Mouse (Mus musculus): ENCODE data around the gene Fitm1.

DNA sequence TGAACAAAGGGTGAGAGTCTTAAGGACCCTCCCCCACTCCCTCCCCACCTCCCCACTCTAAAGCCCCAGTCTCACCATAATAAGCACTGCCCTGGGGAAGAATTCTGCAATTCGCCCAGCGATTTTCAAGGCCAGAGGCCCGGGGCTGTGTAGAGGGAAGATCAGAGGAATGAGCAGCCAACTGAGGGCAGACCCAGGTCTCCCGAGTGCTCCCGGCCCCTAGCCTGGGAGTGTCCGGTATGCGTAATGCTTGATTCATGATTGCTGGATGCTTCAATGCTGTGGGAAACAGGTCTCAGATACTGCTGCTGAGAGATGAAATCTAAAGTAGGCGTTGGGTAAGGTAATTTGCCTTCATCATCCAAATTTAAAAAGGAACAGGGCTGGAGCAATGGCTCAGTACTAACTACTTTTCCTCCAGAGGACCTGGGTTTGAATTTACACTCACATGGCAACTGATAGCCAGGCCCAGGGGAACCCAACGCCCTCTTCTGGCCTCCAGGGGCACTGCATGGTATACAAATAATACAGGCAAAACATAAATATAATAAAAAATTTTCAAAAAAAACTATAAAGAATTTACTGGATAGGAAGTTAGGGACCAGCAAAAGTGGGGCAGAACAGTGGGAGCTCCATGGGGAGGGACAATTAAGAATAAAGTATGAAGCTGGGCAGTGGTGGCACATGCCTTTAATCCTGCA is 6.7 kb downstream of the Fitm1 start:
- TF ChIP-seq CTCF (IDR thresholded peaks at IDR 0.05; ENCODE audit: low read depth) (peak; percentile 56), EP300 (optimal IDR thresholded peaks at IDR 0.05) (no peak)

Measured in stomach, postnatal 0 days (tissue).